Mouse (Mus musculus): ENCODE data around the gene Ppat. TPM values are rescaled to one million over a fixed set of nuclear protein-coding genes. Genes with fewer than 3 reads are reported as not detected.

The Ppat gene
- 15.5 and 17.1 TPM in 2 replicates for polyA plus RNA-seq (2015; fragmentation: Nextera tagmentation; extraction: Ambion mirVana)

GRCm38 (mm10) chr5:76951106-76952027 lies at the start of gene Ppat, which contains the start of gene Paics:
TSS of gene Ppat (minus strand) at chr5:76951578.
TSS of gene Paics (plus strand) at chr5:76951307.
- WGBS: 0% methylated on average over 78 of the region's 81 CpGs
- ATAC-seq: peak; percentile 97

GRCm38 (mm10) chr5:76998416-76998815 lies 47.0 kb upstream of the Ppat start:
- 45% methylated on average over 5 of the region's 5 CpGs for WGBS
- peak; percentile 69 for ATAC-seq
- Histone ChIP-seq H3K27me3 (replicated peaks; ENCODE audit: control insufficient read depth, insufficient read depth, low read length) (no peaks in the 10 kb centered on the region), H3K4me3 (replicated peaks; ENCODE audit: low read length) (no peak overlapping the region), H3K9ac (replicated peaks; ENCODE audit: low read depth, low read length) (no peak overlapping the region), H3K9me3 (ENCODE audit: control insufficient read depth, low read length) (no peaks in the 10 kb centered on the region), H3K4me2 (ENCODE audit: low read length) (no peak overlapping the region), H3K4me1 (replicated peaks; ENCODE audit: control insufficient read depth, insufficient read depth, low read length) (no peaks in the 10 kb centered on the region), H3K36me3 (ENCODE audit: control insufficient read depth, insufficient read depth) (peaks cover 39% of the 10 kb centered on the region), H3K27ac (ENCODE audit: low read length) (no peak overlapping the region)

More at GRCm38 (mm10) chr5:76951106-76952027, at the start of gene Ppat, which contains the start of gene Paics:
- no peaks in the 10 kb centered on the region for H3K9me3 ChIP-seq (ENCODE audit: control insufficient read depth, low read length)
- peaks cover 19% of the 10 kb centered on the region for H3K4me1 ChIP-seq (replicated peaks; ENCODE audit: control insufficient read depth, insufficient read depth, low read length)
- peak within 1 kb of the TSS; percentile 70 for H3K9ac ChIP-seq (replicated peaks; ENCODE audit: low read depth, low read length)
- H3K27me3 ChIP-seq (replicated peaks; ENCODE audit: control insufficient read depth, insufficient read depth, low read length): no peaks in the 10 kb centered on the region
- peak within 1 kb of the TSS; percentile 90 for H3K4me2 ChIP-seq (ENCODE audit: low read length)
- no peaks in the 10 kb centered on the region for H3K36me3 ChIP-seq (ENCODE audit: control insufficient read depth, insufficient read depth)
- H3K27ac ChIP-seq (ENCODE audit: low read length): peak within 1 kb of the TSS; percentile 88
- peak within 1 kb of the TSS; percentile 85 for H3K4me3 ChIP-seq (replicated peaks; ENCODE audit: low read length)

GRCm38 (mm10) chr5:76993174-76993814 lies 41.9 kb upstream of the Ppat start:
- no peaks in the 10 kb centered on the region for H3K27me3 ChIP-seq (replicated peaks; ENCODE audit: control insufficient read depth, insufficient read depth, low read length)
- H3K27ac ChIP-seq (ENCODE audit: low read length): no peak overlapping the region
- H3K4me2 ChIP-seq (ENCODE audit: low read length): no peak overlapping the region
- no peak overlapping the region for H3K9ac ChIP-seq (replicated peaks; ENCODE audit: low read depth, low read length)
- H3K4me1 ChIP-seq (replicated peaks; ENCODE audit: control insufficient read depth, insufficient read depth, low read length): no peaks in the 10 kb centered on the region
- H3K36me3 ChIP-seq (ENCODE audit: control insufficient read depth, insufficient read depth): peaks cover 48% of the 10 kb centered on the region
- 96% methylated on average over 5 of the region's 5 CpGs for WGBS
- no peak for ATAC-seq
- H3K9me3 ChIP-seq (ENCODE audit: control insufficient read depth, low read length): no peaks in the 10 kb centered on the region
- no peak overlapping the region for H3K4me3 ChIP-seq (replicated peaks; ENCODE audit: low read length)

- Histone ChIP-seq H3K4me1 (replicated peaks; ENCODE audit: control insufficient read depth, insufficient read depth, low read length) (no peaks in the 10 kb centered on the region), H3K36me3 (ENCODE audit: control insufficient read depth, insufficient read depth) (peaks cover 49% of the 10 kb centered on the region), H3K27me3 (replicated peaks; ENCODE audit: control insufficient read depth, insufficient read depth, low read length) (no peaks in the 10 kb centered on the region), H3K4me3 (replicated peaks; ENCODE audit: low read length) (no peak overlapping the region), H3K9ac (replicated peaks; ENCODE audit: low read depth, low read length) (no peak overlapping the region), H3K9me3 (ENCODE audit: control insufficient read depth, low read length) (no peaks in the 10 kb centered on the region), H3K27ac (ENCODE audit: low read length) (no peak overlapping the region), H3K4me2 (ENCODE audit: low read length) (no peak overlapping the region)
- no peak for ATAC-seq
- 95% methylated on average over 3 of the region's 3 CpGs for WGBS
Observed at GRCm38 (mm10) chr5:76990789-76991188, 39.4 kb upstream of the Ppat start.

- no peak overlapping the region for H3K9ac ChIP-seq (replicated peaks; ENCODE audit: low read depth, low read length)
- no peak overlapping the region for H3K4me3 ChIP-seq (replicated peaks; ENCODE audit: low read length)
- 93% methylated on average over 11 of the region's 11 CpGs for WGBS
- no peak for ATAC-seq
- no peaks in the 10 kb centered on the region for H3K27me3 ChIP-seq (replicated peaks; ENCODE audit: control insufficient read depth, insufficient read depth, low read length)
- no peak overlapping the region for H3K27ac ChIP-seq (ENCODE audit: low read length)
- no peaks in the 10 kb centered on the region for H3K4me1 ChIP-seq (replicated peaks; ENCODE audit: control insufficient read depth, insufficient read depth, low read length)
- no peak overlapping the region for H3K4me2 ChIP-seq (ENCODE audit: low read length)
- peaks cover 40% of the 10 kb centered on the region for H3K36me3 ChIP-seq (ENCODE audit: control insufficient read depth, insufficient read depth)
- H3K9me3 ChIP-seq (ENCODE audit: control insufficient read depth, low read length): no peaks in the 10 kb centered on the region
Observed at GRCm38 (mm10) chr5:76984015-76984414, 32.6 kb upstream of the Ppat start.

- 91% methylated on average over 8 of the region's 8 CpGs for WGBS
- Histone ChIP-seq H3K9me3 (ENCODE audit: control insufficient read depth, low read length) (no peaks in the 10 kb centered on the region), H3K4me1 (replicated peaks; ENCODE audit: control insufficient read depth, insufficient read depth, low read length) (peaks cover 19% of the 10 kb centered on the region), H3K9ac (replicated peaks; ENCODE audit: low read depth, low read length) (no peak overlapping the region), H3K36me3 (ENCODE audit: control insufficient read depth, insufficient read depth) (peaks cover 5% of the 10 kb centered on the region; the same call in 1 of the 2 replicates), H3K27me3 (replicated peaks; ENCODE audit: control insufficient read depth, insufficient read depth, low read length) (no peaks in the 10 kb centered on the region), H3K4me2 (ENCODE audit: low read length) (peak overlapping the region; percentile 91), H3K27ac (ENCODE audit: low read length) (no peak overlapping the region), H3K4me3 (replicated peaks; ENCODE audit: low read length) (no peak overlapping the region)
- ATAC-seq: no peak
Observed at GRCm38 (mm10) chr5:76975736-76976135, 24.4 kb upstream of the Ppat start.

- Histone ChIP-seq H3K27me3 (replicated peaks; ENCODE audit: control insufficient read depth, insufficient read depth, low read length) (no peaks in the 10 kb centered on the region), H3K9me3 (ENCODE audit: control insufficient read depth, low read length) (no peaks in the 10 kb centered on the region), H3K27ac (ENCODE audit: low read length) (peak within 1 kb of the TSS; percentile 71), H3K4me3 (replicated peaks; ENCODE audit: low read length) (peak within 1 kb of the TSS; percentile 72), H3K9ac (replicated peaks; ENCODE audit: low read depth, low read length) (peak within 1 kb of the TSS; percentile 75), H3K4me2 (ENCODE audit: low read length) (peak within 1 kb of the TSS; percentile 91), H3K36me3 (ENCODE audit: control insufficient read depth, insufficient read depth) (no peaks in the 10 kb centered on the region), H3K4me1 (replicated peaks; ENCODE audit: control insufficient read depth, insufficient read depth, low read length) (peaks cover 19% of the 10 kb centered on the region)
- WGBS: under 1% methylated on average over 60 of the region's 60 CpGs
- ATAC-seq: peak; percentile 92
Observed at GRCm38 (mm10) chr5:76974554-76975285, 23.3 kb upstream of the Ppat start, which contains the start of gene Srp72. TSS of gene Srp72 (plus strand) at chr5:76974683.

- peaks cover 19% of the 10 kb centered on the region for H3K4me1 ChIP-seq (replicated peaks; ENCODE audit: control insufficient read depth, insufficient read depth, low read length)
- peak; percentile 51 for ATAC-seq
- H3K9me3 ChIP-seq (ENCODE audit: control insufficient read depth, low read length): no peaks in the 10 kb centered on the region
- H3K9ac ChIP-seq (replicated peaks; ENCODE audit: low read depth, low read length): peak overlapping the region; percentile 64
- peak overlapping the region; percentile 74 for H3K4me2 ChIP-seq (ENCODE audit: low read length)
- no peaks in the 10 kb centered on the region; the same call in 1 of the 2 replicates for H3K36me3 ChIP-seq (ENCODE audit: control insufficient read depth, insufficient read depth)
- no peaks in the 10 kb centered on the region for H3K27me3 ChIP-seq (replicated peaks; ENCODE audit: control insufficient read depth, insufficient read depth, low read length)
- H3K4me3 ChIP-seq (replicated peaks; ENCODE audit: low read length): peak overlapping the region; percentile 72
- peak overlapping the region; percentile 30; the same call in 1 of the 2 replicates for H3K27ac ChIP-seq (ENCODE audit: low read length)
- 3% methylated on average over 17 of the region's 17 CpGs for WGBS
Observed at GRCm38 (mm10) chr5:76974207-76974553, 22.8 kb upstream of the Ppat start.

All from forebrain, embryonic 16.5 days (tissue).